25 mouse cellular contexts compared by ENCODE assay signal in genomic region chr1:133718296-133718695, GRCm38 (mm10). TPM values are rescaled to one million over a fixed set of nuclear protein-coding genes. Genes with fewer than 3 reads are reported as not detected.
DNase-seq lines count a peak whose midpoint lies in the region; TF ChIP-seq lines count a peak whose summit lies in the region.
"Had no signal": no experiment of that assay in that cellular context is flagged by ENCODE, and none has a peak within 500 bp of the region (broad histone marks: within the 10 kb centered on the region; RNA-seq: fewer than 3 reads in every experiment).

No protein-coding gene starts in this region.

- no peak for TF ChIP-seq POLR2A in brain, embryonic 14.5 days (IDR thresholded peaks at IDR 0.05; ENCODE audit: borderline replicate concordance, extremely low read depth, insufficient read depth, insufficient read length, poor library complexity, severe bottlenecking)

- TF ChIP-seq CTCF in brain, embryonic 14.5 days (IDR thresholded peaks at IDR 0.05; ENCODE audit: borderline replicate concordance, extremely low read depth, insufficient read depth, insufficient read length): no peak

- intact Hi-C loops in left cerebral cortex, postnatal 4 days (cut with DNase I): no loop called here

- DNase-seq in cerebellum, postnatal 10 days: peak; percentile 53 to 58
- DNase-seq in cerebellum, adult 11-12 months: no peak
- peak; percentile 72 for DNase-seq in left cerebral cortex, postnatal 4 days
- no peak for DNase-seq in left cerebral cortex, adult 9 months (ENCODE audit: low spot score in 2 of 2)
- DNase-seq in brain, embryonic 14.5 days (ENCODE audit: low read depth): peak; percentile 27
- DNase-seq: adrenal gland, adult 8-10 months; adrenal gland, postnatal 14 days; adrenal gland, postnatal 36 days; B cell, adult 2 months; cerebellum, adult 11 months; cerebellum, adult 2 months; cerebellum, adult 9-10 months; cerebellum, postnatal 36 days; embryo, embryonic 11 days had no signal

RNA-seq across cellular contexts. Expression of gene Lax1, which starts 28.4 kb away (rescaled TPM):
- total RNA-seq in left cerebral cortex, postnatal 4 days (2021): under 1 TPM; 0.16 to 0.64 TPM
- polyA plus RNA-seq in brain, embryonic 14.5 days (2012; rRNA removed): 0.37 and 0.51 TPM in 2 replicates
- polyA plus RNA-seq: forebrain, embryonic 14.5 days; forebrain, embryonic 16.5 days; G1E had no signal

RNA-seq across cellular contexts. Expression of gene Gm38394, which starts 57.2 kb away (rescaled TPM):
- total RNA-seq in left cerebral cortex, postnatal 4 days (2021): 10 to 100 TPM; 24.3 to 34.9 TPM
- polyA plus RNA-seq in brain, embryonic 14.5 days (2012; rRNA removed): 7.3 and 7.5 TPM in 2 replicates

RNA-seq across cellular contexts. Expression of gene Zbed6, which starts 57.6 kb away (rescaled TPM):
- total RNA-seq in left cerebral cortex, postnatal 4 days (2021): 10 to 100 TPM in 1 of 2 experiments, 1 to 10 TPM in 1; 6.5 to 14.2 TPM
- 6.9 and 8.8 TPM in 2 replicates for polyA plus RNA-seq in brain, embryonic 14.5 days (2012; rRNA removed)
- polyA plus RNA-seq: activated CD4-positive, CD25-positive, alpha-beta regulatory T cell, adult 4 months; CD4-positive, CD25-positive, alpha-beta regulatory T cell, adult 4 months; embryonic facial prominence, embryonic 11.5 days; embryonic facial prominence, embryonic 13.5 days; embryonic facial prominence, embryonic 15.5 days; erythroblast, embryonic 14.5 days; forebrain, embryonic 10.5 days; forebrain, embryonic 12.5 days; forebrain, embryonic 14.5 days; forebrain, embryonic 16.5 days; G1E had no signal

Comparison
In these comparisons a context has a peak if more than half of its experiments do, and no peak if none do; other contexts are left out.
1. DNase-seq: peak in cerebellum, postnatal 10 days (2 of 2), left cerebral cortex, postnatal 4 days (single experiment) and brain, embryonic 14.5 days (single experiment); none in cerebellum, adult 11-12 months (single experiment) and left cerebral cortex, adult 9 months (0 of 2).